Mouse (Mus musculus) thymus, adult 2 months (tissue): ENCODE data around the gene Efcab7. TPM values are rescaled to one million over a fixed set of nuclear protein-coding genes. Genes with fewer than 3 reads are reported as not detected.

Experiments
- DNase-seq: peaks from one replicate; pipeline ENCODE4 v3.0.0; 2021
- H3K27ac ChIP-seq: fragments of 200-500 bp; 2 replicates; pipeline ENCODE4 v1.5.1; 2012; ENCODE audit warnings: low read length, control low read depth; ENCODE audit not compliant: control insufficient read depth, insufficient read depth
- H3K27me3 ChIP-seq: fragments of 200-500 bp; 2 replicates; pipeline ENCODE4 v1.6.1; 2012; ENCODE audit warnings: mild to moderate bottlenecking, low read length, moderate library complexity, mixed read lengths; ENCODE audit not compliant: control insufficient read depth, insufficient read depth
- H3K36me3 ChIP-seq: fragments of 200-500 bp; 2 replicates; pipeline ENCODE4 v1.6.1; 2012; ENCODE audit warnings: mild to moderate bottlenecking, low read length, moderate library complexity; ENCODE audit not compliant: control insufficient read depth, insufficient read depth
- H3K4me1 ChIP-seq: fragments of 200-500 bp; replicated peaks from 2 replicates; pipeline ENCODE4 v1.6.1; 2012; ENCODE audit warnings: low read length; ENCODE audit not compliant: control insufficient read depth, insufficient read depth
- H3K4me3 ChIP-seq: fragments of 200-500 bp; 2 replicates; pipeline ENCODE4 v1.5.1; 2012; ENCODE audit warnings: mild to moderate bottlenecking, low read length, control low read depth, moderate library complexity; ENCODE audit not compliant: control insufficient read depth, insufficient read depth
- CTCF ChIP-seq: fragments of 200-500 bp; IDR thresholded peaks from 2 replicates; pipeline ENCODE4 v1.5.1; 2012; ENCODE audit warnings: mild to moderate bottlenecking, control low read depth, low read length, moderate library complexity, borderline replicate concordance; ENCODE audit not compliant: control insufficient read depth, poor library complexity, insufficient read depth; ENCODE audit errors: extremely low read depth
- POLR2A ChIP-seq: fragments of 200-500 bp; IDR thresholded peaks from 2 replicates; pipeline ENCODE4 v1.6.1; 2012; ENCODE audit warnings: mild to moderate bottlenecking, low read length, control low read depth, moderate library complexity; ENCODE audit not compliant: control insufficient read depth, poor library complexity, insufficient read depth; ENCODE audit errors: extremely low read depth
- WGBS: fragments of 180-500 bp; shearing (Covaris S2); methylation state at CpG from one replicate; pipeline ENCODE4 v1.1.7; 2018; 5-methylcytosine and 5-hydroxymethylcytosine counted together
- polyA plus RNA-seq: library from polyadenylated mRNA; depleted of rRNA; stranded (reverse); fragments of >200 nt; gene quantifications from 2 replicates; pipeline ENCODE4 v1.2.3, GENCODE M21; 2012; rRNA removed

The Efcab7 gene
- polyA plus RNA-seq, result 4.3 and 4.8 TPM in 2 replicates

DNA sequence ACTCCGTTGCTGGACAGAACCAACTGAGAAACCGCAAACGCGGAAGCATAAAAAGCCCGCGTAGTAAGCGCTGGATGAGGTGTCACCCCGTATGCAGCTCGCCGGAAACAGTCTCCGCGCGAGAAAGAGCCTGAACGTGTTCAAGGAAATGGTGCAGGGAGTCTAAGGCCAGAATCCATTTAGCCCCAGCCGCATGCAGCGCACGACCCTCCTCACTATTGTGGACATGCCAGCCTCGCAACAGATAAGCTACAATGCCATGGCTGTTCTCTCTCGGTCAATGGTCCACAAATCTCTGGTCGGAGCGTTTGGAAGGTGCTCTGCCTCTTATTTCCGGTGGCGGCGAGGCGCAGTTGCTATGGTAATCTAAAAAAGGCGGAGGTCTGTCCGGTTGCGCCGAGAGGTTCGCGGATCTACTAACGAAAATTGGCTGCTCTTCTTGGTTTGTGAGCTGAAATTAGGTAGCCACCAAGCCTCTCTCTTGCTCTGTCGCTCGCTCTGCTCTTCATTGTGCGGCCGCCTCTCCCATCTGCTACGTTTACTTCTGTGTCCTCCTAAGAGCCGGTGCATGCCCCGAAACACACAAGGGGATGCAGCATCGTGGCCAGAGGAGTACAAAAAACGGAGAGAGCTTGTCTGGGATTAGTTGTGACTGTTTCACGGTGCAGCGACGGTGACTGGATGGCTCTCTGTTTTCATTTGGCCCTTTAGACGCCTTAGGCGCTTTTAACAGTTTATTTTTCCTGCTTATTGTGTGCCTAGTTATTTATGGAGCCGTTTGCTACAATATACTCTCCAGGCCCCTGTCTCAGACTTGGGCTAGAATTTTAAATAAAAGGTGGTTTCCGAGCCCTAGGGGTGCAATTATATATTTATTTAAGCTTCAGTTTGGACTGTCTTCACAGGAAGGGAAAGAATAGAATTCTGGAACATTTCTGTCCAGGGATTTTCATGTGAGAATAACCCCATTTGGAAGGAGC is at the start of gene Efcab7:
Gene Efcab7 (plus strand): TSS at position 105 of the 980 bp plus-strand sequence.
- peak; percentile 83 for DNase-seq
- Histone ChIP-seq H3K27ac (no peak within 1 kb of the TSS), H3K4me1 (no peaks in the 10 kb centered on the region), H3K36me3 (no peaks in the 10 kb centered on the region), H3K4me3 (peak within 1 kb of the TSS; percentile 74), H3K27me3 (no peaks in the 10 kb centered on the region)
- under 1% methylated on average over 48 of the region's 48 CpGs for WGBS
- TF ChIP-seq POLR2A, result no peak
- TF ChIP-seq CTCF, result peak; percentile 40; the same call in 1 of the 2 replicates

DNA sequence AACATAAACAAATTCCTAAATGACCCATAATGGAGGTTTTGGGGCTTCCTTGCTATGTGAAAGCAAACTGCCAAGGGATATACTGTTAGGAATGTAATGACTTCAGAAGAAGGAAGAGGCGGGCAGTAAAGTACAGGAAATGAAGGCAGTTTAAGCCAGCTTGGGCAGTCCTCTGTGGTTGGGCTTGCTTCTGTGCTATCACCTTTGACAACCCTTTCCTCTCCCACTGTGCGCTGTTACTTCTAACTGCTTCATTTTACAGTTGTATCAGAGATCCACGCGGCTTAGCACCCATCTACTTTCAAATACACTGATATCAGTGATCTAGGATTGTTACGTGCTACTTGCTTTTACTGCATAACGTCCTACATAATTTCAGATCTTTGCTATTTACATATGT is 36.6 kb upstream of the Efcab7 start:
- H3K27me3 ChIP-seq, result no peaks in the 10 kb centered on the region
- no peak overlapping the region for H3K27ac ChIP-seq
- DNase-seq, result no peak
- no peaks in the 10 kb centered on the region for H3K36me3 ChIP-seq
- no peaks in the 10 kb centered on the region for H3K4me1 ChIP-seq
- H3K4me3 ChIP-seq, result no peak overlapping the region
- 66% methylated on average over 6 of the region's 6 CpGs for WGBS
- TF ChIP-seq CTCF (no peak), POLR2A (no peak)

GRCm38 (mm10) chr4:99816697-99817460 is 12.1 kb upstream of the Efcab7 start:
- no peak for DNase-seq
- H3K27ac ChIP-seq, result no peak overlapping the region
- 97% methylated on average over 7 of the region's 7 CpGs for WGBS
- H3K4me1 ChIP-seq, result no peaks in the 10 kb centered on the region
- H3K4me3 ChIP-seq, result no peak overlapping the region
- H3K36me3 ChIP-seq, result no peaks in the 10 kb centered on the region
- no peaks in the 10 kb centered on the region for H3K27me3 ChIP-seq
- no peak for TF ChIP-seq POLR2A
- no peak for TF ChIP-seq CTCF

DNA sequence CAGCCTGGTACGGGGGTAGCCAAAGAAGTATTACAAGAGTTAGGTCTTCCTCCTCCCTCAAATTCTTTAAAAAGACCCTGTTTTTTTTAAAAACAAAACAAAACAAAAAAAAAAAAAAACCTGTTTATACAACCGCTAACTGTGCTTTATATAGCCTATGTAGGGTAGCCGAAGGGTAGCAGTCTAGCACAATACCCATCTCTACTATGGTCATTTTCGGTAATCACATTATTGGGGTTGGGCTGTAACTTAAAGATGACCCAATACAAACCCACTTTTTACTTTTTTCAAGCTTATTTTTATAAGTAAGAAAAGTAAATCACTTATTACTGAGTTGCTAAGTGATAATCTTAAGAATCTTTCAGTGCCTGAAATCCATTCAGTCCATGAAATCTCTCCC is 661 bp upstream of the Efcab7 start:
- no peak for DNase-seq
- no peak overlapping the region for H3K27ac ChIP-seq
- H3K27me3 ChIP-seq, result no peaks in the 10 kb centered on the region
- TF ChIP-seq POLR2A (no peak), CTCF (no peak)
- H3K4me3 ChIP-seq, result no peak overlapping the region
- 24% methylated on average over 4 of the region's 4 CpGs for WGBS
- H3K4me1 ChIP-seq, result no peaks in the 10 kb centered on the region
- H3K36me3 ChIP-seq, result no peaks in the 10 kb centered on the region

DNA sequence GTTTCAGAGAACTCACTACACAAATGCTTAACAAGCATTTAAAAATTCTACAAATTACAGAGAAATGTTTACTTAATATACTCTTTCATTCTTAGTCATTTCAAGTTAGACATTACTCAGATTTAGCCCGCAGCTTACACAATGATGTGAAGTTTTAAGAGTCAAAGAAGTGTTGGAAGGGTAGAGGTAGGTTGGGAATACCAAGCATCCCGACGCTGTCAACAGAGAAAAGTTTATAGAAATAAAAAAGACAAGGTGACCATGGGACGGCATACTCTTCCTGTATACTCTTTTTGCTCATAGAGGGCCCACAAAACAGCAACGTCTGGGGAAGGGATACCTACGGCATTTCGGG is 282 bp upstream of the Efcab7 start:
- no peak for DNase-seq
- Histone ChIP-seq H3K27ac (no peak overlapping the region), H3K4me3 (peak overlapping the region; percentile 74), H3K36me3 (no peaks in the 10 kb centered on the region), H3K4me1 (no peaks in the 10 kb centered on the region), H3K27me3 (no peaks in the 10 kb centered on the region)
- TF ChIP-seq CTCF (no peak), POLR2A (no peak)
- under 1% methylated on average over 7 of the region's 7 CpGs for WGBS

GRCm38 (mm10) chr4:99881882-99882281 is 52.9 kb downstream of the Efcab7 start:
- H3K36me3 ChIP-seq, result no peaks in the 10 kb centered on the region
- no peaks in the 10 kb centered on the region for H3K27me3 ChIP-seq
- no peak overlapping the region for H3K4me3 ChIP-seq
- no peaks in the 10 kb centered on the region for H3K4me1 ChIP-seq
- no peak overlapping the region for H3K27ac ChIP-seq
- TF ChIP-seq CTCF, result no peak
- TF ChIP-seq POLR2A, result no peak
- peak; percentile 11 for DNase-seq
